Mouse (Mus musculus) stomach, embryonic 15.5 days (tissue): ENCODE measurements around the gene Mast4. TPM values are rescaled to one million over a fixed set of nuclear protein-coding genes. Genes with fewer than 3 reads are reported as not detected.

ENCODE experiments used
- ATAC-seq: fragments of 200-750 bp; cut with Nextera tagmentation; 2 replicates; pipeline ENCODE4 v1.8.0; 2017; ENCODE audit warnings: low read depth, moderate number of reproducible peaks, moderate TSS enrichment; ENCODE audit not compliant: insufficient read depth, low FRiP score
- H3K27ac ChIP-seq: fragments of 300-500 bp; sonication (generic); 2 replicates; pipeline ENCODE4 v1.5.1; 2015; ENCODE audit warnings: mild to moderate bottlenecking, inconsistent platforms
- H3K27me3 ChIP-seq: fragments of 300-500 bp; sonication (generic); replicated peaks from 2 replicates; pipeline ENCODE4 v1.6.1; 2015; ENCODE audit warnings: inconsistent platforms
- H3K36me3 ChIP-seq: fragments of 300-500 bp; sonication (generic); 2 replicates; pipeline ENCODE4 v1.6.1; 2015; ENCODE audit warnings: inconsistent platforms
- H3K4me1 ChIP-seq: fragments of 300-500 bp; sonication (generic); 2 replicates; pipeline ENCODE4 v1.6.1; 2015; ENCODE audit warnings: inconsistent platforms
- H3K4me2 ChIP-seq: fragments of 300-500 bp; sonication (generic); 2 replicates; pipeline ENCODE4 v1.6.1; 2015; ENCODE audit warnings: mild to moderate bottlenecking, inconsistent platforms
- H3K4me3 ChIP-seq: fragments of 300-500 bp; sonication (generic); replicated peaks from 2 replicates; pipeline ENCODE4 v1.5.1; 2015; ENCODE audit warnings: inconsistent platforms
- H3K9ac ChIP-seq: fragments of 300-500 bp; sonication (generic); 2 replicates; pipeline ENCODE4 v1.6.1; 2015; ENCODE audit warnings: inconsistent platforms
- H3K9me3 ChIP-seq: fragments of 300-500 bp; sonication (generic); 2 replicates; pipeline ENCODE4 v1.6.1; 2016; ENCODE audit warnings: inconsistent platforms
- WGBS: fragments of 180-500 bp; shearing (Covaris S2); methylation state at CpG from one replicate; pipeline ENCODE4 v1.1.7; 2015; 5-methylcytosine and 5-hydroxymethylcytosine counted together
- polyA plus RNA-seq: library from polyadenylated mRNA; unstranded; fragments of >200 nt; fragmentation: Nextera tagmentation; extraction: Ambion mirVana; gene quantifications from 2 replicates; pipeline ENCODE4 v1.2.1, GENCODE M21; 2015

Mast4 gene
- polyA plus RNA-seq, 1 experiment from 2014 or later: 29.5 TPM

DNA sequence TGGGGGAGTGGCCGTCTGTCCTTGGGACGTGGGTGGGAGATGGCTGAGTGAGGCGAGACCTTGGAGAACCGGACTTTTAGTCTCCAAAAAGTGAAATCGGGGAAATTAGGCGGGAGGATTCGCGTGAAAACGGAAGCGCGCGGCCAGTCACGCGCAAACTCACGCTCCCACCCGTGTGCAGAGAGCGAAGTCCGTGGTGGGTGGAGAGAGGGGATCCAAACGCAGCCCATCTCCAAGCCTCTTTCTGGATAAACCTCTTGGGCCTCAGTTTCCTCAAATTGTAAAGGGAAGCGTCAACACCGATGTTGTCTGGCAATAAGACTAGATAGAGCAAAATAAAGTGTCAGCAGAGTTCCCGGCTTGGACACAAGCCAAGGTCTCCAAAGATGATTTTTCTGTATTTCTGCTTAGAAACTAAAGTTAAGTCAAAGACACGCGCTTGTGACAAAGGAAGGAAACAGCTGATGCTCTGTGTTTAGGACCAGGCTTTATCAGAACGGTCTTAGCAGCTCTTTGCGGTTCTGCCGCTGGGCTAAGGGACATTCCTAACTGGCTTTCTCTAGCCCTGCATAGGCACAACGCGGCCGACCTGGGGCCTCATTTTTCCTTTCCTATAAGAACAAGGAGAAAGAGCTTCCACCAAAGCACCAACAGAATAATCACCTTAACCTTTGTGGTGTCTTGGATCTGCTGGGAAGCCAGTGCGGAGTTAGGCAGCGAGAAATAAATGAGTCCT is 594 bp upstream of the Mast4 start:
- ATAC-seq: no peak; the same call in 1 of the 2 replicates
- no peak overlapping the region for H3K27ac ChIP-seq
- H3K4me3 ChIP-seq: peak overlapping the region; percentile 71
- peak overlapping the region; percentile 97 for H3K4me2 ChIP-seq
- no peaks in the 10 kb centered on the region for H3K36me3 ChIP-seq
- peaks cover 3% of the 10 kb centered on the region for H3K4me1 ChIP-seq
- H3K9me3 ChIP-seq: no peaks in the 10 kb centered on the region
- H3K27me3 ChIP-seq: peaks cover 16% of the 10 kb centered on the region
- 2% methylated on average over 32 of the region's 32 CpGs for WGBS
- no peak overlapping the region; the same call in 1 of the 2 replicates for H3K9ac ChIP-seq

DNA sequence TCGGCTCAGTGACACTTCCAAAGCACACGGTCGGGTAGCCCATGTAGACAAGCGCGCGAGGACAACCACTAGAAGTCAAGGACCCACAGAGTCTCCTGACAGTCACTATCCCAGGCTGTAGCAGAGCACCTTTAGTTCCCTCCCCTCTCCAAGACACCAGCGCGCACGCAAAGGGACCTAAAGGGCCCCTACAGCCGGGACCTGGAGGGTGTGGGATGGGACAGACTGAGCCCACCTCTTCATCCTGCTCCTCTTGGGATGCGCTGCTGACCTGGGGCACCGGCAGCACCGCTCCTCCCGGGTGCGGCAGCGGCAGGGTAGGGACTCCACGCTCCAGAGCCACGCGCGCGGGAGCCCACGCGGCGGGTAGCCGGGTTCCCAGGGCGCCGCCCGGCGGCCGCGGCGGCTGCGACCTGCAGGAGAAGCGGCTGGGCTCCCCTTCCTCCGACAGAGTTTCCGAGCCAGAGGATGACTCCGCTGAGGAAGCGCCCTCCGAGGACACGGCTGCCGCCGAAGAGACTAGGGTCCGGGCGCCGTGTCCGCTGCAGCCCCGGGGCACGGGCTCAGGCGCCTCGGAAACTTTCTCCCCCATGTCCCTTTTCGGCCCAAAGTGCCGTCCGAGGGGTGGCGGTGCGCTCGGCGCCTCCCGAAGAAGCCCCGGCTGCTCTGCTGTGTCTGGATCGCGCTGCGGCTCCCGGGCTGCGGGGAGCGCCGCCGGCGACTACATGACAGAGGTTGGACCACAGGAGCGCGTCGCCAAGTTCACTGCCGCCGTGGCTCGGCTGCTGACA is 501 bp downstream of the Mast4 start:
- Histone ChIP-seq H3K27me3 (peaks cover 16% of the 10 kb centered on the region), H3K36me3 (no peaks in the 10 kb centered on the region), H3K4me1 (peaks cover 3% of the 10 kb centered on the region), H3K4me2 (peak overlapping the region; percentile 97), H3K9ac (peak overlapping the region; percentile 68), H3K9me3 (no peaks in the 10 kb centered on the region), H3K4me3 (peak overlapping the region; percentile 71), H3K27ac (no peak overlapping the region)
- under 1% methylated on average over 72 of the region's 74 CpGs for WGBS
- peak; percentile 37; the same call in 1 of the 2 replicates for ATAC-seq

DNA sequence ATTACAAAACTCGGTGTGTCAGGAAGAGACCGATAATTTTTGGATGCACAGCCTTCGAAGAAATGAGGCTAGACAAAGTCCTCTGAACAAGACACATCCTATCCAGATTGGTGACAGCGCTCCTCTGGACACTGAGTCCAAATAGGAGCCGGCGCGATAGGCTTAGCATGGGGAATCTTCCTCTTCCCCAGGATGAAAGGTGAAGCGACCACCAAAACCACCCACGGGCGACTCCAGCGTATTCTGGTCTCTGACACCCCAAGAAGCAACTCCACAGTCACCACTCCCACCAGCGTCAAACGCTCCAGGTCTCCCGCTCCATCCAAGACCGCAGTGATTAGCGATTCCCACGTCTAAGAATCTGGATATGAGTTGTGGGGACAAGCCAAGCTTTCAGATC is 1.1 kb downstream of the Mast4 start:
- Histone ChIP-seq H3K36me3 (no peaks in the 10 kb centered on the region), H3K4me3 (peak overlapping the region; percentile 71), H3K4me2 (peak overlapping the region; percentile 97), H3K9ac (no peak overlapping the region), H3K9me3 (no peaks in the 10 kb centered on the region), H3K27ac (no peak overlapping the region), H3K27me3 (peaks cover 16% of the 10 kb centered on the region), H3K4me1 (peaks cover 3% of the 10 kb centered on the region)
- ATAC-seq: no peak
- WGBS: 1% methylated on average over 17 of the region's 17 CpGs

DNA sequence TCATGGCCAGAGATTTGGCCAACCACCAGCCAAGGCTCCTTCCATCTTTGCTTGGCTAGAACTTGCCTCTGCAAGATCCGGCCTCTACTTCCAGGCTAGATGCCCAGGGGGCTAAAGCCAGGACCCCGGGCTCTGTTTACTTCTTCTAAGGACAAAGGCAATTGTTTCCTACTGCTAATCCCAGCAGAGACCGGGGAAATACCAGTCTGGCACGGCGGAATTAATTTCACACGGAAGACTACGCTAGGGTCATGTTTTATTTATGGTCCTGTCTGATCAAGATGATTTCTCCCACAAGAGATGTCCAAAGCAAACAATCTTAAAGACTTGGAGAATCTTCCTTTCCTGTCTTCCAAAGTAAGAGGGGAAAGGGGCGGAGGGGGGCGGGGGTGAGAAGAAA is 1.6 kb downstream of the Mast4 start:
- no peak overlapping the region for H3K9ac ChIP-seq
- no peak for ATAC-seq
- no peaks in the 10 kb centered on the region for H3K36me3 ChIP-seq
- no peak overlapping the region for H3K27ac ChIP-seq
- peaks cover 3% of the 10 kb centered on the region for H3K4me1 ChIP-seq
- H3K4me3 ChIP-seq: peak overlapping the region; percentile 71
- H3K4me2 ChIP-seq: peak overlapping the region; percentile 97
- H3K9me3 ChIP-seq: no peaks in the 10 kb centered on the region
- 10% methylated on average over 9 of the region's 9 CpGs for whole genome bisulfite sequencing
- peaks cover 16% of the 10 kb centered on the region for H3K27me3 ChIP-seq

DNA sequence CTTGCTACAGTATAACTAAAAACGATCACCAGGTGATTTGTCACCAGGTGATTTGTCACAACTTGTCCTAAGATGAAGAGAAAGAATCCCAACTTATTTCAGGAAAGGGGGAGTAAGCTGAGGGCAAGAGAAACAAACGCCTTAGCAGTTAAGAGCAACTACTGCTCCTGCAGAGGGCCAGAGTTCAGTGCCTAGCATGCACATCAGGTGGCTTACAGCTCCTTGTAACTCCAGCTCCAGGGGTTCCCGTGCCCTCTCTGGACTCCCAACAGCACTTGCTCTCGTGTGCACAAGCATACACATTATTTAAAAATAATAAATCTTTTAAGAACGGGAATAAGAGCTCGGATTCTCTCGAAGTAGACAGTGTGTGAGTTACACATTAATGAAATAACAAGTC is 3.2 kb downstream of the Mast4 start:
- H3K4me2 ChIP-seq: no peak overlapping the region
- peaks cover 13% of the 10 kb centered on the region for H3K27me3 ChIP-seq
- no peak overlapping the region for H3K9ac ChIP-seq
- H3K4me3 ChIP-seq: no peak overlapping the region
- peaks cover 3% of the 10 kb centered on the region for H3K4me1 ChIP-seq
- H3K36me3 ChIP-seq: no peaks in the 10 kb centered on the region
- H3K27ac ChIP-seq: no peak overlapping the region
- 51% methylated on average over 7 of the region's 7 CpGs for WGBS
- ATAC-seq: no peak
- H3K9me3 ChIP-seq: no peaks in the 10 kb centered on the region

DNA sequence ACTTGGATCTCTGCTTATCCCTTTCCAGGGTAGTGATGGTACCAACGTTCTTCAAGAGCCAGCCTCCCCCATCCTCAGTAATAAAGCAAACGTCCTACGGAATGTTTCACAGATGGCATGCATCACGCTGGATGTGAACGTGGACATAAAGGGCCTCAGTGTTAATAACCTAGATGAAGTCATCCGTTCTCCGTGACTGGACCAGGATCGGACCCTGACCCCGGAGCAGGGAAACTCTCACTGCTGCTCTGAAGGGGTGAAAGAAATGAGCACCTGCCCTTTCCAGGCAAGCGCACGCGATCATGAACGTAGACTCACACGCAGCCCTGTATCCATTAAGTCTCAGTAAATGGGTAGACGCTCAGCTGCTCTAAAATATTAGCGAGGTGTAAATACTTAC is 6.0 kb downstream of the Mast4 start:
- peaks cover 3% of the 10 kb centered on the region; the same call in 1 of the 2 replicates for H3K27me3 ChIP-seq
- WGBS: 44% methylated on average over 16 of the region's 16 CpGs
- ATAC-seq: no peak

DNA sequence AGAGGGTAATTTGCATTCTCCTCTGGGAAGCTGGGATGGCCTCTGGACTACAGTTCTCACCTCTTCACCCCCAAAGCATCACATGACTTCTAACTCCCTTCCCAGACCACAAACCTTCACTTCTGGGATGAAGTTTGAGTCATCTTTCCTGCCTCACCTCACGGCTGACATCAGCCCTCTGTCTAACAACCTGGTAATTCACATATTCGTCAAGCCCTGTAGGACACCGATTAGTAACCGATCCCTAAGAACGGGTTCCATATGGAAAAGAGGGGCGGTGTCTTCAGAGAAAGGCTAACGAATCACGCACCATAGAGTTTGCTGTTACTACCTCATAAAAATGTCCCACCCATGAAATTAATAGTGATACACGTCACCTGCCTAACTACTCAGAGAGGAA is 6.5 kb downstream of the Mast4 start:
- Histone ChIP-seq H3K4me2 (no peak overlapping the region), H3K9me3 (no peaks in the 10 kb centered on the region), H3K36me3 (no peaks in the 10 kb centered on the region), H3K27me3 (peaks cover 3% of the 10 kb centered on the region; the same call in 1 of the 2 replicates), H3K27ac (no peak overlapping the region), H3K4me3 (no peak overlapping the region), H3K4me1 (no peaks in the 10 kb centered on the region), H3K9ac (no peak overlapping the region)
- ATAC-seq: no peak
- 60% methylated on average over 9 of the region's 9 CpGs for WGBS

More for the DNA sequence above, 6.0 kb downstream of the Mast4 start:
- H3K9ac ChIP-seq: no peak overlapping the region
- no peak overlapping the region for H3K4me2 ChIP-seq
- no peaks in the 10 kb centered on the region for H3K36me3 ChIP-seq
- H3K4me1 ChIP-seq: no peaks in the 10 kb centered on the region; the same call in 1 of the 2 replicates
- H3K9me3 ChIP-seq: no peaks in the 10 kb centered on the region
- no peak overlapping the region for H3K4me3 ChIP-seq
- no peak overlapping the region for H3K27ac ChIP-seq

DNA sequence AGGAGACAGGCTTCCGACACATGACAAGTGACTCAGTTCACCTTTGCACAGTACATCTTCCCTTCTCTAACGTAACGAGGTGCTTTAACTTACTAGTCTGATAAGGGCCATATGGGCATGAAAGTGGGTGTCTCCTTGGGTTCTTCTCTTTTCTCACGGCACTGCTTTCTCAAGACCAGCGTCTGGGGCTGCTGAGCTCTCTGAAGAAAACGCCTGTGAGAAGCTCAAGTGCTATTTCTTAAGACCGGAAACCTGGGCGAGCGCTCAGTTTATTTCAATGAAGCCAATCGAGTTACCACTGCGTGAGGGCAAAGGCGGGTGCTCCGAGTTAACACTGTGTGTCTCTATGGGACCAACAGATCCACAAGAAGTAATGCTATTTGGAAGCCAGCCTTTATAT is 8.1 kb downstream of the Mast4 start:
- H3K27me3 ChIP-seq: no peaks in the 10 kb centered on the region
- H3K4me2 ChIP-seq: no peak overlapping the region
- 55% methylated on average over 13 of the region's 13 CpGs for WGBS
- H3K9me3 ChIP-seq: no peaks in the 10 kb centered on the region
- H3K9ac ChIP-seq: no peak overlapping the region
- no peak overlapping the region for H3K27ac ChIP-seq
- no peaks in the 10 kb centered on the region for H3K36me3 ChIP-seq
- no peaks in the 10 kb centered on the region for H3K4me1 ChIP-seq
- H3K4me3 ChIP-seq: no peak overlapping the region
- ATAC-seq: no peak

DNA sequence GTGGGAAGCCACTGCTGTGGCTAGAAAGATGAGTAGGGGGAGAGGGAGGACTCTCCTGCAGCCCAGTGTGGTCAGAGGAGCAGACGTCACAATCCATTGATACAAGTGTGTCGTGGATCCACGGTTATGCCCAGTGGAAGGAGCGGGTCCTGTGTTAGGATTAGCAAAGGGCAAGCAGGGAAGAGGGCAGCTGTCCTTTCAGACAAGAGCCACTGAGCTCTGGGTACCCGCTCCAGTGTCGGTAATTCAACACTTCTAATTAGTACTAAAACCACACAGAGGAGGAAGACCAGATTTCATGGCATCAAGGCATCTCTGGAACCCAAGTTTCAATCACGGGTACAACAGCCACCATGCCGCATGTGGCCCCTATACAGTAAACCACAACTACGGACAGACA is 14.4 kb downstream of the Mast4 start:
- Histone ChIP-seq H3K27me3 (no peaks in the 10 kb centered on the region), H3K4me1 (no peaks in the 10 kb centered on the region), H3K4me3 (no peak overlapping the region), H3K9me3 (no peaks in the 10 kb centered on the region), H3K9ac (no peak overlapping the region), H3K27ac (no peak overlapping the region), H3K36me3 (no peaks in the 10 kb centered on the region), H3K4me2 (no peak overlapping the region)
- ATAC-seq: no peak
- 87% methylated on average over 9 of the region's 9 CpGs for WGBS

DNA sequence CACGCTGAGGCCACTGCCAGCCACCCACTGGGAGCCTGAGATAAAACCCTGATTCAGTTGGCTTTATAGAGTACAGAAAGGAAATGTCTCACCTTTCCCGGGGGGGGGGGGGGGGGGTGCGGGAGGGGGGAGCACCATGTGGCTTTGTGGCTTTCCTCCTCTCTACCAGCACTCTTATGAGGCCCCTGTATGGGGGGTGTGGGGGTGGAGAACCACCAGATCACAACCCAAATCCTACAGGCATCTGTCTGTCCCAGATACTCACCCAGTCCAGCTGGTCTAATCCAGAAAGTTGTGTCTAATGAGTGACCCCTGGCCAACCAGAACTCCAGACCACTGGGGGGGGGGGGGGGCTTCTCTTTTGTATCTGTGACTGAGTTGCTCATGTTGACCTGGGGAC is 15.0 kb downstream of the Mast4 start:
- ATAC-seq: no peak
- no peak overlapping the region for H3K9ac ChIP-seq
- 12% methylated on average over 2 of the region's 3 CpGs for WGBS
- H3K4me1 ChIP-seq: no peaks in the 10 kb centered on the region
- no peaks in the 10 kb centered on the region for H3K27me3 ChIP-seq
- H3K9me3 ChIP-seq: no peaks in the 10 kb centered on the region
- H3K36me3 ChIP-seq: no peaks in the 10 kb centered on the region
- no peak overlapping the region for H3K4me3 ChIP-seq
- H3K4me2 ChIP-seq: no peak overlapping the region
- no peak overlapping the region for H3K27ac ChIP-seq

DNA sequence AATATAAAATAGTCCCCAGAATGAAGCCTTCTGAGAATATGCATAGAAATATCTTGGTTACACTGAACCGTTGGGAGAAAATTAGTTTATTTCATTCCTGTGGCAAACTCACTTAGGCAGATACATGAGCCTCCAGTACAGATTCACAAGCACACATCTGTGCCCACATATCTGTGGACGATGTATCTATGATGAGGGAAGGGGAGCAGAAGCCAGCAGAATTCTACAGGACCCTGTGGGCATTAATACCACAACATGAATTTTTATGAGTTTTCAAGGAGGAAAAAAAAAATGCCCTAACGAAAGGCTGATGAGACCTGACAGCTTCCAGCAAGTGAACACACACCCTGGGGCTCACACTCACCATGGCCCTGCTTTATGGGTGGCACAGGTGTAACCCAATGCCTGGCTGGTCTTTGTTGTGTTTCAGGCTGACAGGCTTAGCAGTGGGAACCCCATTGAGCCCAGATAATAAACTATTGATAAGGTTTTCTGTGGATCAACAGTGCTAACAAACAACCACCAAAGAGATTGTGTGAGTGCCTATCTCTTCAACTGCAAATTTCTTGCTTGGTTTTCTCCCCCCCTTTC is 17.4 kb downstream of the Mast4 start:
- Histone ChIP-seq H3K36me3 (no peaks in the 10 kb centered on the region), H3K4me3 (no peak overlapping the region), H3K27me3 (no peaks in the 10 kb centered on the region), H3K4me2 (no peak overlapping the region), H3K9me3 (no peaks in the 10 kb centered on the region), H3K9ac (no peak overlapping the region), H3K4me1 (no peaks in the 10 kb centered on the region), H3K27ac (no peak overlapping the region)
- no peak for ATAC-seq
- WGBS: 60% methylated on average over 3 of the region's 3 CpGs

DNA sequence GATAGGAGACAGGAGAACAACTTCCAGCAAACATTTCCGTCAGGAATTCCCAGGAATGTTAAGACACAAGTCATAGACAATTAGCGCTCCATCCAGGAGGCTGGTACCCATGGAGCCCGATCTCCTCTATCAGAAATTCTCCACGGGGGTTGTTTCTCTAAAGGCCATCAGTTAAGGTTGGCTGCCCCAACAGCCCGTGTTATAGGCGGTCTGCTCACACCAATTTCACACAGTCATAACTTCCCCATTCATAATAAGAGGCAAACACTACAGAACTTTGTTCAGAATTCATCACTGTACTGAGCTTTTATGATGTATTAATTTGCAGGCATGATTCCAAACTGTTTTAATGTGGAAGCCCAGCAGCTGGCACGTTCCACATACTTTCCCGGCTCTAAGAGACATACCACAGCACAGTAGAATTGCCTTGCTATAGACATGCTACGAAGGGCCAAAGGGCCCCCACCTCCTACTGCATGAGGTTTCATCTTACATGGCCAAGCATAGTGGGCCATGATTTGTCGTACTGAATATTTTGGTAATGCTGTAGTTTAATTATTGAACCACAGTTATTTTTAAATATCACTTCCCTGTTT is 19.1 kb downstream of the Mast4 start:
- Histone ChIP-seq H3K4me2 (no peak overlapping the region), H3K36me3 (no peaks in the 10 kb centered on the region), H3K9me3 (no peaks in the 10 kb centered on the region), H3K4me3 (no peak overlapping the region), H3K9ac (no peak overlapping the region), H3K27ac (no peak overlapping the region), H3K27me3 (no peaks in the 10 kb centered on the region), H3K4me1 (no peaks in the 10 kb centered on the region)
- ATAC-seq: no peak
- 42% methylated on average over 10 of the region's 10 CpGs for WGBS
